Mouse (Mus musculus): ENCODE data around the gene Cartpt. TPM values are rescaled to one million over a fixed set of nuclear protein-coding genes. Genes with fewer than 3 reads are reported as not detected.

Gene Cartpt
- 2.8 and 5.3 TPM in 2 replicates for polyA plus RNA-seq (2015; fragmentation: Nextera tagmentation; extraction: Ambion mirVana)

DNA sequence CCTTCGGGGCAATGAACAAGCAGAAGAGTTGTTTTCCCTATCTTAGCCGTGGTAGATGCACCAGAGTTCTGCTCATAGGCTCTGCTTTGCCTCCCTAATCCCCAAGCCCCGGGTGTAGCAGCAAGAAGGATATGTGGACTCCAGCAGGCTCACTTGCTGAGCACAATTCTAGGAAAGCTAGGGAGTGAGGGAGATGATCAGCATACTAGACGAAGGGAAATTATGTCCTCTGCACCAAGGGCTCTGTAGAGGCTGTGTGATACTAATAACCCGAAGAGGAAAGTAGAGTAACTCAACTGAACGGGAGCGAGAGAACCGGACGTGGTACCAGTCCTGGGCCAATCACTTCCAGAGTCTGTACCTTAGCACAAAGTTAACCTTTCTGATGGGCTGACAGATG, at the start of gene Cartpt:
Cartpt (minus strand) TSS at position 127 of the 400 bp plus-strand sequence.
- WGBS: 43% methylated on average over 9 of the region's 9 CpGs
- peak within 1 kb of the TSS; percentile 21 for H3K4me3 ChIP-seq (replicated peaks)
- H3K9me3 ChIP-seq (replicated peaks): no peaks in the 10 kb centered on the region
- H3K27ac ChIP-seq (replicated peaks): no peak within 1 kb of the TSS
- no peak within 1 kb of the TSS for H3K9ac ChIP-seq
- ATAC-seq (ENCODE audit: insufficient number of reproducible peaks, low FRiP score, low TSS enrichment, low read depth): no peak
- H3K36me3 ChIP-seq: no peaks in the 10 kb centered on the region
- H3K4me1 ChIP-seq: peaks cover 13% of the 10 kb centered on the region
- H3K4me2 ChIP-seq (replicated peaks): peak within 1 kb of the TSS; percentile 32
- peaks cover 45% of the 10 kb centered on the region for H3K27me3 ChIP-seq

DNA sequence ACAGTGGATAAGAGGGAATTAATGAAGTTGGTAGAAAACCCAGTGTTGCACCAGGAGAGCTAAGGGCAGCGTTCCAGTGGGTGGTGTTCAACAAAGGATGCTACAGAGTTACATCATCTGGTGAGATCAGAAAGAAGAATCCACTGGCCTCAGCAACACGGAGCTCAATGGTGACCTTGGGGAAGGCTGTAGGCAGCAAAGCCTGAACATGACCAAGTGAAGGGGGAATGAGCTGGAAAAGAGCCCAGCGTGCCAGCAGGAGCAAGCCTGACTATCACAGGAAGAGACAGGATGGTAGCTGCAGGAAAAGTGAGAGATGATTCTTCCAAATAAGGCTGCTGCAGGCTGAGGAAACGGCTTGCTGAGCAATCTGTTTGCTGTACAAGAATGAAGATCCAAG, 46.5 kb upstream of the Cartpt start:
- WGBS: 81% methylated on average over 4 of the region's 4 CpGs
- Histone ChIP-seq H3K4me1 (no peaks in the 10 kb centered on the region), H3K9me3 (replicated peaks) (no peaks in the 10 kb centered on the region), H3K27me3 (no peaks in the 10 kb centered on the region), H3K9ac (no peak overlapping the region), H3K36me3 (peaks cover 20% of the 10 kb centered on the region), H3K4me3 (replicated peaks) (no peak overlapping the region), H3K27ac (replicated peaks) (no peak overlapping the region), H3K4me2 (replicated peaks) (no peak overlapping the region)
- no peak for ATAC-seq (ENCODE audit: insufficient number of reproducible peaks, low FRiP score, low TSS enrichment, low read depth)

GRCm38 (mm10) chr13:99943525-99943924, 42.6 kb upstream of the Cartpt start:
- no peak overlapping the region for H3K4me3 ChIP-seq (replicated peaks)
- no peaks in the 10 kb centered on the region for H3K9me3 ChIP-seq (replicated peaks)
- ATAC-seq (ENCODE audit: insufficient number of reproducible peaks, low FRiP score, low TSS enrichment, low read depth): no peak
- no peak overlapping the region for H3K27ac ChIP-seq (replicated peaks)
- no peaks in the 10 kb centered on the region for H3K27me3 ChIP-seq
- H3K4me1 ChIP-seq: no peaks in the 10 kb centered on the region
- H3K36me3 ChIP-seq: peaks cover 6% of the 10 kb centered on the region
- no peak overlapping the region for H3K4me2 ChIP-seq (replicated peaks)
- 96% methylated on average over 2 of the region's 2 CpGs for WGBS
- no peak overlapping the region for H3K9ac ChIP-seq

- no peak for ATAC-seq (ENCODE audit: insufficient number of reproducible peaks, low FRiP score, low TSS enrichment, low read depth)
- H3K4me2 ChIP-seq (replicated peaks): no peak overlapping the region
- no peaks in the 10 kb centered on the region; the same call in 1 of the 2 replicates for H3K36me3 ChIP-seq
- no peaks in the 10 kb centered on the region for H3K27me3 ChIP-seq
- H3K27ac ChIP-seq (replicated peaks): no peak overlapping the region
- no peaks in the 10 kb centered on the region for H3K9me3 ChIP-seq (replicated peaks)
- H3K4me1 ChIP-seq: no peaks in the 10 kb centered on the region
- no peak overlapping the region for H3K4me3 ChIP-seq (replicated peaks)
- no peak overlapping the region for H3K9ac ChIP-seq
- 33% methylated on average over 2 of the region's 2 CpGs for WGBS
Measured at GRCm38 (mm10) chr13:99940601-99941000, 39.7 kb upstream of the Cartpt start.

GRCm38 (mm10) chr13:99939320-99939671, 38.4 kb upstream of the Cartpt start:
- Histone ChIP-seq H3K4me1 (no peaks in the 10 kb centered on the region), H3K4me3 (replicated peaks) (no peak overlapping the region), H3K27me3 (no peaks in the 10 kb centered on the region), H3K36me3 (no peaks in the 10 kb centered on the region; the same call in 1 of the 2 replicates), H3K27ac (replicated peaks) (no peak overlapping the region), H3K9me3 (replicated peaks) (no peaks in the 10 kb centered on the region), H3K4me2 (replicated peaks) (no peak overlapping the region), H3K9ac (no peak overlapping the region)
- WGBS: 52% methylated on average over 8 of the region's 8 CpGs
- ATAC-seq (ENCODE audit: insufficient number of reproducible peaks, low FRiP score, low TSS enrichment, low read depth): no peak

DNA sequence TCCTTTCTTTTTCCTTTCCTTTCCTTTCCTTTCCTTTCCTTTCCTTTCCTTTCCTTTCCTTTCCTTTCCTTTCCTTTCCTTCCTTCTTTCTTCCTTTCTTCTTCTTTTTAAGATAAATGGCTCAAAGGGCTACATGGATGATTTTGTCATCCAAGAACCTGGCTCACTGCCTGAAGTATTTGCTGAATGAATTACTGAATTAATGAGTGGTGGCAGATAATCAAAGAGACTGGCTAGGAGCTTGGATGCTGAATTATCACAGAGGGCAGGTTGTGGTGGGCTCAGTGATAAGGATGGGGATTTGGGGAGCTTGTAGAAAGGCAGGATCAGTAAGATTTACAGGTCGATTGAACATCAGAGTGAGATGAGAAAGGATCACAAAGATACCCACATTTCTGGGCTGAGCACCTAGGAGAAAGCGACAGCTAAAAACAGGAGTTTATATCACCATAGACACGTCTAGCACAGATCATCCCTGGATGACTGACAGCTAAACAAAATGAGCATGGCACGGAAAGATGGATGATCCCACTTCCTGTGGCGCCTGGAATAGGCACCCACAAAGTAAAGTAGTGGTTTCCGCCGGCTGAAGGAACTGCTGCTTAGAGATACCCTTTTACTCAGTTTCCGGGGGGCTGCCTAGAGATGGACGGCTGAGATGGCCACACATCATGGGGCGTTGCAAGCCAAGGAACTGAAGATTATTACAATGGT, 37.9 kb upstream of the Cartpt start:
- 77% methylated on average over 10 of the region's 10 CpGs for WGBS
- H3K36me3 ChIP-seq: no peaks in the 10 kb centered on the region

DNA sequence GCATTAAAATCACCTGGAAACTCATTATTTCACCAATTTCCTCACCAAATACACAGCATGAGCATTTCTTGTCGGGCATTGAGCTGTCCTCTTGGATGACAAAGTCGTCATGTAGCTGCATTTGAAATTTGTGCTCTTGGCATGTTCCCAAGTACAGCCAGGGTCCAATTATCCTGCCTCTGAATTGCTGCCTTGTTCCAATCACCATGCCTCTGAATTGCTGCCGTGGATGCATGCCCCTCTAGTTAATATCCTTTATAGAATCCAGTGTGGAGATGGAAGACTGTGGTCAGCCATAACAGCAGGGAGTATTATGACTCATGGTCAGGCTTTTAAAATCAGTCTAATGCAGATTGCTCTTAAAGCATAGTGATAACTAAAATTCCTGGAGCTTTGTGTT, 36.9 kb upstream of the Cartpt start:
- Histone ChIP-seq H3K9ac (no peak overlapping the region), H3K27ac (replicated peaks) (no peak overlapping the region), H3K4me2 (replicated peaks) (no peak overlapping the region), H3K4me1 (no peaks in the 10 kb centered on the region), H3K27me3 (no peaks in the 10 kb centered on the region), H3K9me3 (replicated peaks) (no peaks in the 10 kb centered on the region), H3K36me3 (no peaks in the 10 kb centered on the region), H3K4me3 (replicated peaks) (no peak overlapping the region)
- WGBS: 34% methylated on average over 3 of the region's 3 CpGs
- ATAC-seq (ENCODE audit: insufficient number of reproducible peaks, low FRiP score, low TSS enrichment, low read depth): no peak

More for the DNA sequence above, 37.9 kb upstream of the Cartpt start:
- H3K4me2 ChIP-seq (replicated peaks): no peak overlapping the region
- no peak overlapping the region for H3K4me3 ChIP-seq (replicated peaks)
- H3K9me3 ChIP-seq (replicated peaks): no peaks in the 10 kb centered on the region
- no peak overlapping the region for H3K9ac ChIP-seq
- no peak for ATAC-seq (ENCODE audit: insufficient number of reproducible peaks, low FRiP score, low TSS enrichment, low read depth)
- no peaks in the 10 kb centered on the region for H3K4me1 ChIP-seq
- H3K27me3 ChIP-seq: no peaks in the 10 kb centered on the region
- H3K27ac ChIP-seq (replicated peaks): no peak overlapping the region

DNA sequence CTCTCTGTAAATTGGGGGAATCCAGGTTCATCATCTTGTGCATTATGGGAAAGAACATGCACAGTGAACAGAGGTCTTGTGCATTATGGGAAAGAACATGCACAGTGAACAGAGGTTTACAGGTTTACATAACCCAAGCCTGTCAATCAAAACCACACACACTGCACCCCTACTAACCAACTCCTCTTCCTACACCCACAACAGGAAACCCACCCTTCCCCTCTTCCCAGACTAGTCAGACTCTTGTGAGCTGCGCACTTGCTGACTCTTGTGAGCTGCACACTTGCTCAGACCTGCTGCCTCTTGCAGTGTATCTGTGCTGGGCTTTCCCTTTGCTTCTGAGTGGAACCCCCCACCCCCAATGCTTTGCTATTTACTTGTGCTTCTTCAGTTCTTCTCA, 31.5 kb upstream of the Cartpt start:
- Histone ChIP-seq H3K4me2 (replicated peaks) (no peak overlapping the region), H3K9ac (no peak overlapping the region), H3K9me3 (replicated peaks) (no peaks in the 10 kb centered on the region), H3K27me3 (no peaks in the 10 kb centered on the region), H3K4me3 (replicated peaks) (no peak overlapping the region), H3K4me1 (no peaks in the 10 kb centered on the region), H3K36me3 (no peaks in the 10 kb centered on the region), H3K27ac (replicated peaks) (no peak overlapping the region)
- WGBS: 80% methylated on average over 1 of the region's 1 CpGs
- ATAC-seq (ENCODE audit: insufficient number of reproducible peaks, low FRiP score, low TSS enrichment, low read depth): no peak

DNA sequence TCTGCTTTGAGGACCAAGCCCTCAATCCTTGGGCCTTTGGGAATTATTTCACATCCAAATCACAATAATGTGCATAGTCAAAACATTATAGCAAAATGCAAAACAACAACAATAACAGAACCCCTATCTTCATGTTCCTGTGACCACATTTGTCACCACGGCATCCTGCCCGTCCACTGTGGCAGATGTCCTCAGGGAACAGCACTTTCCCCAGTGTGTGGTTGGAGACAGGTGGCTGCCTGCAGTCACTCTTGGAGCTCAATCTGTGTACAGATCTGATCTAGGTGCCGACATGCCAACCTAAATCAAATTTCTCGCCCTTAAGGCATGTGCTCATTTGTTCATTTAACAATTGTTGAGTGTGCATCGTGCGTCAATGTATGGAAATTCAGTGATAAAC, 30.6 kb upstream of the Cartpt start:
- WGBS: 68% methylated on average over 6 of the region's 6 CpGs
- H3K4me3 ChIP-seq (replicated peaks): no peak overlapping the region
- no peak overlapping the region for H3K9ac ChIP-seq
- H3K36me3 ChIP-seq: no peaks in the 10 kb centered on the region
- no peaks in the 10 kb centered on the region for H3K27me3 ChIP-seq
- no peak overlapping the region for H3K4me2 ChIP-seq (replicated peaks)
- ATAC-seq (ENCODE audit: insufficient number of reproducible peaks, low FRiP score, low TSS enrichment, low read depth): no peak
- no peaks in the 10 kb centered on the region for H3K4me1 ChIP-seq
- H3K27ac ChIP-seq (replicated peaks): no peak overlapping the region
- H3K9me3 ChIP-seq (replicated peaks): no peaks in the 10 kb centered on the region

- Histone ChIP-seq H3K27ac (replicated peaks) (no peak overlapping the region), H3K4me3 (replicated peaks) (no peak overlapping the region), H3K27me3 (no peaks in the 10 kb centered on the region), H3K4me2 (replicated peaks) (no peak overlapping the region), H3K36me3 (no peaks in the 10 kb centered on the region), H3K9me3 (replicated peaks) (no peaks in the 10 kb centered on the region), H3K4me1 (no peaks in the 10 kb centered on the region), H3K9ac (no peak overlapping the region)
- WGBS: 71% methylated on average over 5 of the region's 5 CpGs
- no peak for ATAC-seq (ENCODE audit: insufficient number of reproducible peaks, low FRiP score, low TSS enrichment, low read depth)
Measured at GRCm38 (mm10) chr13:99926249-99926648, 25.4 kb upstream of the Cartpt start.

DNA sequence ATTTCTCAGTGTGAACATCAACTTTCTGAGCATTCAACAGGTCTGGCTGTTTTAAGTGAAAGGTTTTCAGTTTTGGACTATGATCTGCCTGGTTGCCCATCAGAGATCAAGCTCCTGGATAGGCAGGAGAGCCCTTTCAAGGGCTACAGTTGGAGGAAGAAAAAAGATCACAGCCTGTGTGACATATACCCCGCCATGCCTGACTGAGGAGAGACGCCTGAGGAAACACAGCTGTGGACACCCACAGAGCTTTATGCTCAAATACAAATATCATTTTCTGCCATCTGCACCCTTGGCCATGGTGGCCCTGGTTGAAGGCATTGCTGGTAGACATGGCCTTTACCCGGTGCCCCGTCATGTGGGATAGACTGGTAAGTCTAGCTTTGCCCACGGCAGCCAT, 14.7 kb upstream of the Cartpt start:
- 87% methylated on average over 5 of the region's 5 CpGs for WGBS
- no peak overlapping the region for H3K4me3 ChIP-seq (replicated peaks)
- no peak for ATAC-seq (ENCODE audit: insufficient number of reproducible peaks, low FRiP score, low TSS enrichment, low read depth)
- no peaks in the 10 kb centered on the region for H3K36me3 ChIP-seq
- no peaks in the 10 kb centered on the region for H3K9me3 ChIP-seq (replicated peaks)
- no peak overlapping the region for H3K27ac ChIP-seq (replicated peaks)
- no peak overlapping the region for H3K9ac ChIP-seq
- no peaks in the 10 kb centered on the region for H3K4me1 ChIP-seq
- H3K27me3 ChIP-seq: no peaks in the 10 kb centered on the region
- H3K4me2 ChIP-seq (replicated peaks): no peak overlapping the region

DNA sequence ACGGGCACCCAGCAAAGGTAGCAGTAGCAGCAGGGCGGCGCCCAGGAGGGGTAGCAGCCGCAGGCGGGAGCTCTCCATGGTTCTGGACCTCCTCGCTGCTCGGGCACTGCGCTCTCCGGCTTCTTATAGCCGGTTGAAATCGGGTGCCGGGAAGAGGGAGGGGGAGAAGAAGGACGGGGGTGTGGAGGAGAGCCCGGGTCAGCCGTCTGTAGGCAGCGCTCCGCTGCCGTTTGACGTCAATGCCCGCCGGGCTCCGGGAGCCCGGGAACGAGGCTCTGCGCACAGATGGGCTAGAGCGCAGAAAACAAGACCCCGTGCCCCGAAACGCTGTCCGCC, 366 bp downstream of the Cartpt start:
- WGBS: 2% methylated on average over 30 of the region's 30 CpGs
- peaks cover 13% of the 10 kb centered on the region for H3K4me1 ChIP-seq
- ATAC-seq (ENCODE audit: insufficient number of reproducible peaks, low FRiP score, low TSS enrichment, low read depth): no peak
- H3K9ac ChIP-seq: no peak overlapping the region
- H3K27ac ChIP-seq (replicated peaks): no peak overlapping the region
- H3K4me3 ChIP-seq (replicated peaks): peak overlapping the region; percentile 21
- H3K27me3 ChIP-seq: peaks cover 45% of the 10 kb centered on the region
- peak overlapping the region; percentile 32 for H3K4me2 ChIP-seq (replicated peaks)
- no peaks in the 10 kb centered on the region for H3K9me3 ChIP-seq (replicated peaks)
- no peaks in the 10 kb centered on the region for H3K36me3 ChIP-seq

Measured in embryonic facial prominence, embryonic 15.5 days (tissue).